Mouse (Mus musculus): ENCODE measurements around the gene Pcgf5.

Gene Pcgf5

DNA sequence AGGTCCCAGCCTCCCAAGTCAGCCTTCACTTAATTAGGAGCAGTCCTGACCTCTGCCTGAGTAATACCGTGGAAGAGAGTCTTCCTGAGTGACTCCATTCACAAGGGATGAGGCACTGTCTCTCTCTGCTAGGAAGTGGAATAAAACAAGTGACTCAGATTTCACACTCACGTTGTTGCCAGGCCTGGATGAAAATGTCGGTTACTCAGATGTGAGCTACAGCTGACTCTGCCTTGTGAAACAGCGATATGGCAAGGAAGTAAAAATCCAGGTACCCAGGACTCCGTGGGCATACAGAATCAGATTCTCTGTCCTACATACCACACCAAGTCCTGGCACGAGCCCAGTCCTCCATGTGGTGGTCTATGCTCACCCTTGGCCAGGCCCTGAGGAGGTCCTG lies 142.8 kb downstream of the Pcgf5 start:
- in situ Hi-C loops (cut with MboI): no loop called here

DNA sequence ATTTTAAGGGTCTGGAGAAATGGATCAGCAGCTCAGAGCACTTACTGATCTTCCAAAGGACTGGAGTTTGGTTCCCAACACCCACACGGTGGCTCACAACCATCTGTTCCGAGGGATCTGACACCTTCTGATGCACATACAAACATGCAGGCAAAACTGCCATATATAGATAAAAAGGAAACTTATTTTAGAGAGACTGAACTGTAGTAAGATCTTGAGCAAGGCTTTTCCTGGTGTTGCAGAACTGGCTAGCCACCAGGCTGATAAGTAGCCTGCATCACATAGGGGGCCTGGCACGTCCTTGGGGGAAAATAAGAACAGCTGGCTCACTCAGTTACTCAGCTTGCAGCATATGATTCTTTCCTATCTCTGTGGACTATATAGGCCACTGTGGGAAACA lies 147.4 kb downstream of the Pcgf5 start:
- in situ Hi-C loops (cut with MboI): no loop called here

DNA sequence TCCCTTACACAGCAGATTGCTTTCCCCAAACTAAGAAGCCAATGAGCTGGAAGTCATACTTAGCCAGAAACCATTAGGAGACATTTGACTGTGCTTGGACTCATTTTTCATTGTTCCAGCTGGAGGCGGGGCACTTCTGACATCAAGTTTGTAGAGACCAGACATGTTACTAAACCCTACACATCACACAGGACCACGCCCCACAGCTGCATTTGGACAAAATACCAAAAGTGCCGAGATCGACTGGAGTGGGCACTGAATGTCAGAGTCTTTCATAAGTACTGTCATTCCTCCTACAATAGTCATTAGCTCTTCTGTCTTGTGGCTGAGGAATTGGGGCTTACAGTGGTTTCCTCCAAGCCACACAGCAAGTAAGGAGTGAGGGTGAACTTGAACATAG lies 148.4 kb downstream of the Pcgf5 start:
- in situ Hi-C loops (cut with MboI): no loop called here

DNA sequence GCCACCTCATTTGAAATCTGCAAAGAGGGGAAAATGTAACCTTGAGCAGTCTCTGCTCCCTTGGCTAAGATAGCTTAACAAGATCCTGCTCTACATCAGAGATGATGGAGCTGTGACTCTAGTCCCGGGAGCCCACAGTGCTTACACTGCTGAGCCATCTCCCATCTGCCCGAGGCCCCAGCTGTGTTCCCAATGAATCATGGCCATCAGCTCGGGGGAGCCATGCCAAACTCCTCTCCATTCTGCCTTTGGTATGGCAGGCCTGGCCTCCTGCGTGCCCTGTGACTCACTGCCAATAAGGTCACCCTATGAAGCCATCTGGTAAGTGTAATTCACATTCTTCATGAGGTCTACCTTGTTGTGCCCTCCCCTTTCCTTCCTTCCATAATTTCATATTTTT lies 149.0 kb downstream of the Pcgf5 start:
- in situ Hi-C loops (cut with MboI): no loop called here

DNA sequence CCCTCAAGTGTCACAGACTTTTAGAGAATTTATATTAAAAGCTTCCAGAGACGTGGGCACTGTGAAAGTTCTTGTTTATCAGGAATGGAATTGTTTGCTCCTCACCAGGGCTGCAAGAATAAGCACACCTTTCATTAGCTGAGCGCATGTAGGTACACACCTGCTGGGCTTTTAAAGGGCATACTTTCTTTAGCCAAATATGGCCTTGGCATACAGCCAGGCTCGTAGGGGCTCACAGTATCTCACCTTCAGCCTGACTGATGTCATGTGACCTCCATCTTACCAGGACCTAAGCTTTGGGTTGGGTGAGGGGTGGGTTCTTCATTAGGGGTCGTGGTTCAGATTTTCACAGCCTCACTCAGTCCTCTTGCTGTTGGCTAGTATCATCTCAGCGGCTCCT lies 149.6 kb downstream of the Pcgf5 start:
- in situ Hi-C loops (cut with MboI): no loop called here

DNA sequence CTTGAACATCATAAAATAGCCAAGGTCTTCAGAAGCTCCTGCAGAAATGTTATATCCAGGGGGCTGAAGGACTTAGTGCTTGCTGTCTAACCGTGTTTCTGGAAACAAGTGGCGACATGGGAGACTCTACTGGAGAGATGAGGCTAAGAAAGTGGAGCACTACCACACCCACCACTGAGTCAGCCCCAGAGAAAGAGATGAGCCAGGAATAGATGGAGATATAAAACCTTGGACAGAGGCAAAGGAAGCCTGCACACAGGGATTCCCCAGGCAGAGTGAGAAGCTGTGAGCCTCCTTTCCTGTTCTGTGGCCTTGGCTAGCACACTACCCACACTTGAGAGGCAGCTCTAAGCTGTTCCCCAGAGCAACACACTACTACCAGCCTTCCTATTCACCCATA lies 156.6 kb downstream of the Pcgf5 start:
- in situ Hi-C loops (cut with MboI): no loop called here
